Mouse (Mus musculus) thymus, postnatal 14 days (tissue): Measurements from ENCODE around the gene Dpy19l1.

Experiments used
- DNase-seq: peaks from one replicate; pipeline ENCODE4 v3.0.0; 2021

The Dpy19l1 gene

GRCm38 (mm10) chr9:24467186-24467585, 35.8 kb downstream of the Dpy19l1 start:
- DNase-seq, result no peak

GRCm38 (mm10) chr9:24466649-24467048, 36.3 kb downstream of the Dpy19l1 start:
- no peak for DNase-seq

- no peak for DNase-seq
Observed at GRCm38 (mm10) chr9:24461379-24461961, 41.5 kb downstream of the Dpy19l1 start.

- no peak for DNase-seq
Observed at GRCm38 (mm10) chr9:24453833-24454232, 49.1 kb downstream of the Dpy19l1 start.

GRCm38 (mm10) chr9:24450976-24451375, 52.0 kb downstream of the Dpy19l1 start:
- no peak for DNase-seq

- no peak for DNase-seq
Observed at GRCm38 (mm10) chr9:24450524-24450923, 52.4 kb downstream of the Dpy19l1 start.

GRCm38 (mm10) chr9:24434901-24435300, 68.0 kb downstream of the Dpy19l1 start:
- DNase-seq, result no peak

- DNase-seq, result no peak
Observed at GRCm38 (mm10) chr9:24429721-24430120, 73.2 kb downstream of the Dpy19l1 start.

- no peak for DNase-seq
Observed at GRCm38 (mm10) chr9:24425679-24426078, 77.3 kb downstream of the Dpy19l1 start.

- DNase-seq, result no peak
Observed at GRCm38 (mm10) chr9:24423241-24423640, 79.7 kb downstream of the Dpy19l1 start.

GRCm38 (mm10) chr9:24421888-24422287, 81.1 kb downstream of the Dpy19l1 start:
- DNase-seq, result no peak

- no peak for DNase-seq
Observed at GRCm38 (mm10) chr9:24421221-24421620, 81.7 kb downstream of the Dpy19l1 start.

GRCm38 (mm10) chr9:24420144-24420543, 82.8 kb downstream of the Dpy19l1 start:
- DNase-seq, result no peak

- DNase-seq, result no peak
Observed at GRCm38 (mm10) chr9:24418281-24418680, 84.7 kb downstream of the Dpy19l1 start.

- no peak for DNase-seq
Observed at GRCm38 (mm10) chr9:24411483-24411882, 91.5 kb downstream of the Dpy19l1 start.

GRCm38 (mm10) chr9:24410439-24410838, 92.5 kb downstream of the Dpy19l1 start:
- no peak for DNase-seq

- no peak for DNase-seq
Observed at GRCm38 (mm10) chr9:24407992-24408391, 94.9 kb downstream of the Dpy19l1 start.

GRCm38 (mm10) chr9:24394146-24394545, 108.8 kb downstream of the Dpy19l1 start:
- DNase-seq, result no peak

GRCm38 (mm10) chr9:24390807-24391370, 112.1 kb downstream of the Dpy19l1 start:
- DNase-seq, result no peak

GRCm38 (mm10) chr9:24387230-24387629, 115.7 kb downstream of the Dpy19l1 start:
- DNase-seq, result no peak

- no peak for DNase-seq
Observed at GRCm38 (mm10) chr9:24379321-24379720, 123.6 kb downstream of the Dpy19l1 start.

GRCm38 (mm10) chr9:24378848-24379247, 124.1 kb downstream of the Dpy19l1 start:
- DNase-seq, result no peak
